Mouse (Mus musculus): ENCODE measurements around the gene Pfdn4. TPM values are rescaled to one million over a fixed set of nuclear protein-coding genes. Genes with fewer than 3 reads are reported as not detected.

Pfdn4 gene
- total RNA-seq, 2 experiments from 2014 or later: 39.7 to 43.2 TPM

DNA sequence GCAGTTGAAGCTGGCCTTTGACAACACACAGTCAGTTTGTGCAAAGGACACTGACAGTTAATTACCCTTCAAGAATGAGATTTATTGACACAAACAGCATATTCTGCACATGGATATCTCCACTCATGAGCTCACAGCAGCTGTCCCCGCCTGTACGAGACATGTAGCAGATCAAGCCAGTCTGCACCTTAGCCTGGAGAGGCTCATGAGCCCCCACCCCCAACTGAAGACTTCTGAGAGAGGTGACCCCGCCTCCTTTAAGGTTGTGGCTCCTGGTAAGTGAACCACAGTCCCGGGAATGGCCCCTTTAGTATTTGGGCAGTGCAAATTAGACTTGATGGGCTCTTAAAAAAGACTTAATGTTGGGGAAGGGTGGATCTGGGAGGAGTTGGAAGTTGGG is 49.5 kb downstream of the Pfdn4 start:
- DNase-seq (ENCODE audit: low spot score in 2 of 2): no peak

DNA sequence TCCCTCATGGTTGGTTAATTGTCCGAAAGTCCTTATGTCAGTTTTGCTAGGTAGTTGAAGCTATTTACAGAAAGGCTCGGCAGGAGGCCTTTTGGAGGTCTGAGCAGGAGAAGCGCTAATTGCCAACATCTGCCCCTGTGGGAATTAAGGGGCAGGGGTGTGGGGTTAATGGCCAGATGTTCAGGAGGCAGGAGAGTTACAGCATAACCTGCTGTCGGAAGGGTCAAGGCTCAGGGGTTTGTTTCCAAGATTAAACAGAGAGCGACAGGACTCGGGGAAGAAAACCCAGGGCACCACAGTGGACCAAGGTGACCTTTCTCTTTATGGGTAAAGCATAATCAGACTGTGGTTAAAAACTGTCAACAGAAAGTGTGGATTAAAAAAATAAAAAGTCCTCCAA is 51.3 kb downstream of the Pfdn4 start:
- DNase-seq (ENCODE audit: low spot score in 2 of 2): no peak

DNA sequence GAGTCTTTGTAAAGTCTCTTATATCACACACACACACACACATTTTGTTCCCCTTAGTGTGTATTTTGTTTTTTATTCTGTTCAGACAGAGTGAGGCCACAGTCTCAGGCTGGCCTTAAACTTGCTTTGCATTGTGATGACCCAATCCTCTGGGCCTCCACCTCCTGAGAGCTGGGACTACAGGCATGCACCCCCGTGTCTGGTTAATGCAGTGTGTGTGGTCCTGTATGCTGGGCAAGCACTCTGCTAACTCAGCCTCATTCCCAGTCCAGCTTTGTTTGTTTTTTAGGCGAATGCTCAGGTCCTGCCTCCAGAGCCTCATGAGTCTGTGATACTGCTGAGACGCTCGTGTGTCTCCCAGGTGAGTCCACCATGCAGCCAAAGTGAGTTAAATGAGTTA is 51.8 kb downstream of the Pfdn4 start:
- no peak for DNase-seq (ENCODE audit: low spot score in 2 of 2)

DNA sequence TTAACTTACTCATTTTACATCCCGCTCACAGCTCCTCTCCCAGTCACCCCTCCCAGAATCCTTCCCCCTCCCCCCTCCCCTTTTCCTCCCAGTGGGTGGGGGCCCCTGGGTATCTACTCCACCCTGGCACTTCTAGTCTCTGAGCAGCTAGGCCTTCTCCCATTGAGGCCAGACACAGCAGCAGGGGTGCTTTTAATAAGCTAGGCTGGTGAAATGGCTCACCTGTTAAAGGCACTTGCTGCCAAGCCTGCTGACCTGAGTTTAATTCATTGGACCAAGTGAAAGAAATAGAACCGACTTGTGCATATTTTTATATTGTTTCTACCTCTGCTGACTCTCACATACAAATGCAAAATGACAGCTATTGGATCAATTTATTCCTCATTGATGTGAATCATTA is 52.9 kb downstream of the Pfdn4 start:
- DNase-seq (ENCODE audit: low spot score in 2 of 2): no peak

DNA sequence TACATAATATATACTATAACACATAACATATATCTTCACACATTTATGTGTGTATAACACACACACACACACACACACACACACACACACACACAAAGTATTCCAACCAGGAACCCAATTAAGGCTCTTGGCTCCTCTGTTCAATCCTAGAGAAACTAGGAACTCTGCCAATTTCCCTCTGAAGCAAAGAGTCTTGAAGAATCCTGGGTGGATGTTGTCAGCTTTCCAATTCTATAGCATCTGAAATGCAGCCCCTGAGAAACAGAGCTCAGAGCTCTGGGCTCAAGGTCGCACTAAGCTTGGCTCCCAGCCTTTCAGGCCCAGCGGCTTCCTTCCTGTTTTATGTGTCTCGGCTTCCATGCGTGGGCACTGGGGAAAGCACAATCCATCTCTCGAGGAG is 54.0 kb downstream of the Pfdn4 start:
- DNase-seq (ENCODE audit: low spot score in 2 of 2): no peak

DNA sequence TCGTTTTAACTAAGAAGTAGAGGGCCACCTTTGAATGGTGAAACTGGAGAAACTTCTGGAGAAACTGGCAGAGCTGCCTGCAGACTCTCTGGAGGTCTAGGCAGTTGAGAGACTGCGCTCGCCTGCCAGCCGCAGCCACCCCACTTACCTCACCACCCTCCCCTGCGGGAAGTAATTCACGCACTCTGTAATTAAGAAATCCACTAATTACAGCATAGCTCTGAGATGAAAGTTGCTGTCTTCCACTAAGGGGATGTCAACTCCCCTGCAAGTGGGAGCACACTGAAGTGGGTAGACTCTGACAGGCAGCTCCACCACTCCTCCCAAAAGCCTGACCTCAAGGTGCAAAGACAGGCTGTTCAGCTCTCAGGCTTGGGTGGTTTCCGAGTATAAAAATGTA is 55.9 kb downstream of the Pfdn4 start:
- DNase-seq (ENCODE audit: low spot score in 2 of 2): no peak

DNA sequence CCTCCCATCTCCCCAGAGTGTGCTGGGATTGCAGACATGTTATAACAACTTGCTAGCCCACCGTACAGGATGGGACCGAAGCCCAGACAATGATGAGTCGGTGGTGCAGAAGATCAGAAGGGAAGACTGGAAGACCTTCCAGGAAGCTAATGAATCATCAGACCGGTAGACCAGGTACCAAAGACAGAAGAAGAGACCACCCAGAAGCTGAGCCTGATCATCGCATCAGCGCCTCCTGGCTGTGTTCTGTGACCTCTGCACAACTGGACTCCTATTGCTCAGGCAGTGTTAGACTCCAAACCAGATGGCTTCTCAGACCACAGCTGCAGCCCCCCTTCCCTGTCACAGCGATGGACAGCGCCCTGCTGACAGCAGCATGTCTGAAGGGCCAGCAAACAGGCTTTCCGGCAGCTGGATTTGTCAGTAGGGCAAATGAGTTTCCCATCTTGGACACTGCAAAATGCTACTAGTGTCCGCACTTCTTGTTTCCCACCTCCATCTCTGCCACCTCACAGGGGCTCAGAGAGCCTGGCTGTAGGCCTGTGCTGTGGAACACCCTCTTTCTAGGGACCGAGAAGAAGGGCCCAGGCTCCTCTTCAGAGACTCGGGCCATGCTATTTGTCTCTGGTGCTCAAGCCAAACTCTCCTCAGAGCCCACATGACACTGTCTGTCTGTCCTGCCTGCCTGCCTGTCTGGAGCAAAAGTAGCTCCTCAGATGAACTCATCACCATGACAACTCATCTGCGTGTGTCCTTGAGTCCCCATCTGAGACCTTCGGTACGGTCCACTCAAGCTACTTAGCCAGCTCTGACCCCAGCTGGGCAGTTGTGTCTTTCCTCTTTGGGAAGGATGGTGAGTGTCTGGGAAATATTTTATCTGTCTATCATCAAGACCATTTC is 68.0 kb downstream of the Pfdn4 start:
- no peak for DNase-seq (ENCODE audit: low spot score in 2 of 2)

DNA sequence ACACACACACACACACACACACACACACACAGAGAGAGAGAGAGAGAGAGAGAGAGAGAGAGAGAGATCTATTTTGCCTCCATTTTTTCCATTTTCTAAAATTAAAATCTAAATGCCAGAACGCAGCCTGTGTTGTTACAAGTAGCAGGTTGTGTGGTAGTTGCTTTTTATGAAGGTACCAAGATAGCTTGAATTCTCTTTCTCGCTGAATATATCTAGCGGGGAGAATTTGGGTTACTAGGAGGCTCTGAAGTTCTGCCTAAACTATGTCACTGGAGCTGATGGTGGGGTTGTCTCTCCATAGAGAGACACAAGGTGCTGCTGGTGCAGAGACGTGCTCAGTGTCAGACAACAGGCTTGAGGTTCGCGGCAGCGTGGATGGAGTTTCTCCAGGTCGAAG is 68.8 kb downstream of the Pfdn4 start:
- DNase-seq (ENCODE audit: low spot score in 2 of 2): no peak

Other genes starting within 250 kb of the Pfdn4 start
- gene Bcas1, start 68.6 kb upstream of the Pfdn4 start, total RNA-seq (2021): 10 to 100 TPM; 54.6 to 67.1 TPM
- gene Cyp24a1, start 717 bp downstream of the Pfdn4 start, total RNA-seq (2021): not detected
- gene 4930470P17Rik, start 105.6 kb downstream of the Pfdn4 start, total RNA-seq (2021): not detected
- gene Dok5, start 235.4 kb downstream of the Pfdn4 start, total RNA-seq (2021): 10 to 100 TPM; 23.5 to 25.1 TPM